Mouse (Mus musculus): ENCODE results near the gene Csnk1d.

GRCm38 (mm10) chr11:120940959-120941358, 50.2 kb downstream of the Csnk1d start:
- TF ChIP-seq CTCF (IDR thresholded peaks at IDR 0.05; ENCODE audit: control insufficient read depth, insufficient read depth, insufficient read length) (no peak), MYOG (IDR thresholded peaks at IDR 0.05; ENCODE audit: control insufficient read depth, extremely low read depth, insufficient read length) (no peak), MAX (IDR thresholded peaks at IDR 0.05) (no peak)

All from C2C12 (cell line).